Mouse (Mus musculus) liver, embryonic 12.5 days (tissue): ENCODE measurements around the gene Ttc16. TPM values are rescaled to one million over a fixed set of nuclear protein-coding genes. Genes with fewer than 3 reads are reported as not detected.
A peak's percentile ranks its signal among the peaks of the same experiment; 100 is the strongest.

ENCODE experiments used
- ATAC-seq: fragments of 200-750 bp; cut with Nextera tagmentation; 2 replicates; pipeline ENCODE4 v1.8.0; 2017; ENCODE audit warnings: moderate number of reproducible peaks, mild to moderate bottlenecking, moderate library complexity
- H3K27ac ChIP-seq: fragments of 300-500 bp; sonication (generic); 2 replicates; pipeline ENCODE4 v1.5.1; 2016; ENCODE audit warnings: mild to moderate bottlenecking
- H3K27me3 ChIP-seq: fragments of 300-500 bp; sonication (generic); replicated peaks from 2 replicates; pipeline ENCODE4 v1.6.1; 2016; ENCODE audit warnings: mild to moderate bottlenecking, moderate library complexity
- H3K36me3 ChIP-seq: fragments of 300-500 bp; sonication (generic); 2 replicates; pipeline ENCODE4 v1.6.1; 2016; ENCODE audit warnings: mild to moderate bottlenecking, moderate library complexity
- H3K4me1 ChIP-seq: fragments of 300-500 bp; sonication (generic); 2 replicates; pipeline ENCODE4 v1.6.1; 2016
- H3K4me2 ChIP-seq: fragments of 300-500 bp; sonication (generic); 2 replicates; pipeline ENCODE4 v1.6.1; 2016; ENCODE audit warnings: mild to moderate bottlenecking, moderate library complexity
- H3K4me3 ChIP-seq: fragments of 300-500 bp; sonication (generic); 2 replicates; pipeline ENCODE4 v1.5.1; 2016; ENCODE audit warnings: mild to moderate bottlenecking, moderate library complexity
- H3K9ac ChIP-seq: fragments of 300-500 bp; sonication (generic); 2 replicates; pipeline ENCODE4 v1.6.1; 2016; ENCODE audit warnings: mild to moderate bottlenecking, moderate library complexity
- H3K9me3 ChIP-seq: fragments of 300-500 bp; sonication (generic); replicated peaks from 2 replicates; pipeline ENCODE4 v1.6.1; 2016; ENCODE audit warnings: mild to moderate bottlenecking, moderate library complexity
- WGBS: fragments of 180-500 bp; shearing (Covaris S2); methylation state at CpG from one replicate; pipeline ENCODE4 v1.1.7; 2016; ENCODE audit not compliant: insufficient replicate concordance; 5-methylcytosine and 5-hydroxymethylcytosine counted together
- polyA plus RNA-seq: library from polyadenylated mRNA; unstranded; fragments of >200 nt; fragmentation: Nextera tagmentation; extraction: Ambion mirVana; gene quantifications from 2 replicates; pipeline ENCODE4 v1.2.1, GENCODE M21; 2016

Ttc16 gene
- polyA plus RNA-seq, 1 experiment from 2014 or later: 0.26 TPM

DNA sequence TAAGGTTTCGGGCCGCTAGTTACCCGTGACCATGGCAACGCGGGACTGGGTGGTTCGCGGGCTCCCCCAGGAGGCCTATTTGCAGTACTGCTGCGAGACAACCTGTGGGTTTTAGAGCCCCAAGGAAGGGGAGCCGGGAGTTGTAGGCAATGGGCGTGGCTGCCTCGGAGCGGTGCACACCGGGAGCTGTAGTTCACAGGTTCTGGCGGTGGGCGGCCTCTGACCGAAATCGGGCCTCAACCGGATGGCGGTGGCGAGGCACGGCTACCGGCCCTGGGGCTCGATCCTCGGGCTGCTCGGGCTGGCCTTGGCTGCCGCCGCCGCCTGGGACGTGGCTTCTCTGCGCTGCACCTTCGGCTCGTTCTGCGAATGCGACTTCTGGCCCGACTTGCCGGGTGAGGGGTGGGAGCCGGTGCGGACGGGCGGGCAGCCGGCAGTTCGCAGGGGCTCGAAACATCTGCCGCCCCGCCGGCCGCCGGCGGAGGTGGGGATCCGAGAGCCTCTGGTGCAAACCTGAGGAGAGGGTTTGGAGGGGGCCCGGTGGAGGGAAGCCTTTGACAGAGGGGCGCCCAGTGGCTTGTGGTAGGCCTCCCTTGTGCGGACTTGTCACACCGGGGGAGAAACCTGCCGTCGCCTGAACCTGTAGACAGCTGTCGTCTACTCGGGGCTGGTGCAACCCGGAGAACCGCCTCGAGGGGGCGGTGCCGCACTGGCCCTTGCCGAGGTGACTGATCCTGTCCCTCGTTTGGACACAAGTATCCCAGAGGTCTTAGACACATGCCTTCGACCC, 18.2 kb downstream of the Ttc16 start, which contains the start of gene Tor2a:
Tor2a (plus strand) TSS at position 179 of the 790 bp plus-strand sequence.
- WGBS: under 1% methylated on average over 66 of the region's 66 CpGs
- peaks cover 49% of the 10 kb centered on the region for H3K36me3 ChIP-seq
- peak within 1 kb of the TSS; percentile 85 for H3K27ac ChIP-seq
- peak within 1 kb of the TSS; percentile 91 for H3K9ac ChIP-seq
- H3K9me3 ChIP-seq: no peaks in the 10 kb centered on the region
- peak within 1 kb of the TSS; percentile 99 for H3K4me2 ChIP-seq
- ATAC-seq: peak; percentile 91
- H3K4me3 ChIP-seq: peak within 1 kb of the TSS; percentile 79
- H3K4me1 ChIP-seq: peaks cover 19% of the 10 kb centered on the region
- no peaks in the 10 kb centered on the region for H3K27me3 ChIP-seq

DNA sequence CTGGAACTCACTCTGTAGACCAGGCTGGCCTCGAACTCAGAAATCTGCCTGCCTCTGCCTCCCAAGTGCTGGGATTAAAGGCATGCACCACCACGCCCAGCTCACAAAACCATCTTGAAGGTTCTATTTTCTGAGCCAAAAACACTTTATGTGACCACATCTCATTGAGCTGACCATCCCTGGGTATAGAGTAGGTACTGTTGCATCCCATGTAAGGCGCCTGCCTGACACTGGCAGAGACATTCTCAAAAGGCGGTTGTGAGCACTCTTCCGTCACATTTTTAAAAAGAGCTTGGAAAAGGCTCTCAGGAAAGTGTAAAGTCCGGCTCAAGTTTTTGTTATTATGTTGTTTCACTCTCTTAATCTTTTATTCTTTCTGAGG, 18.8 kb downstream of the Ttc16 start:
- peaks cover 19% of the 10 kb centered on the region for H3K4me1 ChIP-seq
- H3K36me3 ChIP-seq: peaks cover 44% of the 10 kb centered on the region
- no peaks in the 10 kb centered on the region for H3K27me3 ChIP-seq
- H3K9ac ChIP-seq: no peak overlapping the region
- H3K4me3 ChIP-seq: no peak overlapping the region; the same call in 1 of the 2 replicates
- H3K4me2 ChIP-seq: peak overlapping the region; percentile 99
- WGBS: 37% methylated on average over 6 of the region's 6 CpGs
- ATAC-seq: no peak; the same call in 1 of the 2 replicates
- no peak overlapping the region for H3K27ac ChIP-seq
- no peaks in the 10 kb centered on the region for H3K9me3 ChIP-seq

DNA sequence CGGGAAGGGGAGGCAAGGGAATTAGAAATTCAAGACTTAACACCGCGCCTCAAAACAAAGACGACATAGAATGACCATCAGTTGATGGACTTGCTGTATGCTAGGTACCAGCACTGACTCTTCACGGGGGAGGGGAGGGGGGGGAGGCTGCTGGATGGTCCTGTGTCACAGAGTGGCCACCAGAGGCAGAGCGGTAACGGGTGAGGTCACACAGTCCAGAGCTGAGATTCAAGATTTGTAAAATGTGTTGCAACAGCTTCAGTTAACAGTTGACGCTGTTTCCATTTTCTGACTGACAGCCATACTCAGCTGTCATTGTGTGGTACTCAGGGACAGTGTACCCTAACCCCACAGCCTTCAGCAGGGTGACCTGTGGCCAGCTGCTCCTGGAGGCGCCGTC, 23.3 kb downstream of the Ttc16 start:
- H3K9ac ChIP-seq: no peak overlapping the region
- no peak for ATAC-seq
- H3K27me3 ChIP-seq: no peaks in the 10 kb centered on the region
- H3K4me2 ChIP-seq: no peak overlapping the region
- no peaks in the 10 kb centered on the region for H3K9me3 ChIP-seq
- no peak overlapping the region for H3K27ac ChIP-seq
- H3K4me1 ChIP-seq: peaks cover 4% of the 10 kb centered on the region; the same call in 1 of the 2 replicates
- WGBS: 65% methylated on average over 10 of the region's 10 CpGs
- H3K4me3 ChIP-seq: no peak overlapping the region
- H3K36me3 ChIP-seq: peaks cover 31% of the 10 kb centered on the region

DNA sequence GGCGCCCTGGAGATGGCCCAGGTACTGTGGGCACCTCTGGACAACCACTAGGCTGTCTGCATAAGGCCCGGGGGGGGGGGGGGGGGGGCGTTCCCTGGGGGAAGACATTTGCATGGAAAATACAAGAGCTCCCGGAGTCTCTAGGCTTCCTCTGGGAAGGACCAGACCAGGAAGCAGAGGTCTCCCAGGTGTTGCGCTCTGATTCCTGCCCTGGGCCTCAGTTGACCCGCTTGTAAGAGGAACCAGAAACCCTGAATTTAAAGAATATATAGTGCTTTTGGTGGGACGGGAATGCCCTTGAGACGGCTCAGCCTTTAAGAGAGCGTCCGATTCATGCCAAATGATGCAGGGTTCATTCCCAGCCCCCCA, 23.8 kb downstream of the Ttc16 start:
- H3K4me1 ChIP-seq: peaks cover 1% of the 10 kb centered on the region; the same call in 1 of the 2 replicates
- H3K4me3 ChIP-seq: peak overlapping the region; percentile 2; the same call in 1 of the 2 replicates
- H3K36me3 ChIP-seq: peaks cover 34% of the 10 kb centered on the region
- no peaks in the 10 kb centered on the region for H3K27me3 ChIP-seq
- H3K27ac ChIP-seq: no peak overlapping the region
- ATAC-seq: no peak
- H3K9me3 ChIP-seq: no peaks in the 10 kb centered on the region
- H3K4me2 ChIP-seq: peak overlapping the region; percentile 29
- no peak overlapping the region for H3K9ac ChIP-seq
- WGBS: 69% methylated on average over 9 of the region's 10 CpGs

DNA sequence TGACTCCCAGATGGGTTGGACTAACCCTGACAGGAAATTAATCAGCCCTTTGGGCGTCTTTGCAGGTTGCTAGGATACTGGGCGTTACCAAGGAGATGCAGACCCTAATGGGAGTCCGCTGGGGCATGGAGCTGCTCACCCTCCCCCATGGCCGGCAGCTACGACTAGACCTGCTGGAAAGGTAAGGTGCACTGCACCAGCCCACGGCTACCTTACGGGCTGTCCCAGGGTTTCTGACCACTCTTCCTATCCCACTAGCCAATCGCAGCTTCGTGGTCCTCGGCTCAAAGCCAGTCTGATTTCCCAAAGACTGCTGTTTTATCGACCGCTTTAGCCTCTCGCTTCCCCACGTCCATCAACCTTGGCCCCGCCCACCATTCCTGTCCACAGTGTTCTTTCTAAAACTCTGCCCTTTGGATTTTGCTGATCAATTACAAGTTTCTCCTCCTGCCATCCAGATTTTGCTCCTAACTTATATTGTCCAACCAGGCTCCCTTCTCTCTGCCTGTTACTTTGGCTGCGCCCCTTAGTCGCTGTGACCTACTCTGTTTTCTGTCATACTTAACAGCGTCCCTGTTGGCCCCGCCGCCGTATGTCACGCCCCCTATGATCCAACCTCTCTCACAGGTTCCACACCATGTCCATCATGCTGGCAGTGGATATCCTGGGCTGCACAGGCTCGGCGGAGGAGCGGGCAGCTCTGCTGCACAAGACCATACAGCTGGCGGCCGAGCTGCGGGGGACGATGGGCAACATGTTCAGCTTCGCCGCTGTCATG, 24.4 kb downstream of the Ttc16 start:
- H3K27me3 ChIP-seq: no peaks in the 10 kb centered on the region
- H3K9me3 ChIP-seq: no peaks in the 10 kb centered on the region
- H3K9ac ChIP-seq: no peak overlapping the region
- 61% methylated on average over 31 of the region's 31 CpGs for WGBS
- no peak overlapping the region for H3K27ac ChIP-seq
- H3K4me2 ChIP-seq: peak overlapping the region; percentile 29
- no peaks in the 10 kb centered on the region for H3K4me1 ChIP-seq
- peak overlapping the region; percentile 2; the same call in 1 of the 2 replicates for H3K4me3 ChIP-seq
- peak; percentile 56 for ATAC-seq
- peaks cover 38% of the 10 kb centered on the region for H3K36me3 ChIP-seq

DNA sequence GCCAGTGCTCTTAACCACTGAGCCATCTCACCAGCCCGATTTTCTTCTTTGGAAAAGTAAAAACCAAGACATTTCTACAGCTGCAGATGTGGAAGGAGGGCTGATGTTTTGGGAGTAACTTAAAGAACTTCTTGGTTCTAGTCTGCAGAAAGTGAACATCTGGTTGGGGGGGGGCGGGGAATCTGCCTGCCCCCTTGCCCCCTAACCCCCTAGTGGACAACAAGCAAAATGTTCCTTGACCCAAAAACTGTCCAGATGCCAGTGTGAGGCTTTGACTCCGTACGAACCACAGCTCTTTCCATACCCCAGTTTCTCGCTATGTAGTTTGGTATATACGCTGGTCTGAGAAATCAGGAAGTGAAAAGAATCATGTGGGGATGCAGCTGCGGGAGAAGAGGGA, 25.2 kb downstream of the Ttc16 start:
- Histone ChIP-seq H3K4me2 (no peak overlapping the region), H3K9ac (no peak overlapping the region), H3K27me3 (0 out of 2 replicates have a peak, but pooled peaks cover 3% of the 10 kb centered on the region), H3K9me3 (no peaks in the 10 kb centered on the region), H3K4me3 (no peak overlapping the region), H3K27ac (no peak overlapping the region), H3K4me1 (no peaks in the 10 kb centered on the region), H3K36me3 (peaks cover 46% of the 10 kb centered on the region)
- no peak for ATAC-seq
- WGBS: 63% methylated on average over 7 of the region's 7 CpGs

DNA sequence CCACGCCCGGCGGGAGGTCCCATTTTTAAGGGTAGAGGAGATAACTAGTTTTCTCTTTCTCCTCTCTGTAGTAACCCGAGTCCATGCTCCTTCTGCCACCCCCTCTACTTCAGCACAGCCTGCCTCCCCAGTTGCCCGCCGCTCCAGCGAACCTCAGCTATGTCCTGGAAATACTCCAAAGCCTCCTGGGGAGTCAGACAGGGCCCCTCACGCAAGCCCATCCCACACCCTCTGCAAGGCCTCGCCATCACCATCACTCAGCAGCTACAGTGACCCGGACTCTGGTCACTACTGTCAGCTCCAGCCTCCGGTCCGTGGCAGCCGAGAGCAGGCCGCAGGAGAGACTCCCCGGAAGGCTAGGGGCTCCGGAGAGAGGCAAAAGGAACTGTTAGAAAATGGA, 26.4 kb downstream of the Ttc16 start:
- Histone ChIP-seq H3K4me1 (no peaks in the 10 kb centered on the region), H3K27me3 (0 out of 2 replicates have a peak, but pooled peaks cover 3% of the 10 kb centered on the region), H3K27ac (no peak overlapping the region), H3K9ac (no peak overlapping the region), H3K4me3 (no peak overlapping the region), H3K4me2 (no peak overlapping the region), H3K9me3 (no peaks in the 10 kb centered on the region), H3K36me3 (peaks cover 38% of the 10 kb centered on the region)
- WGBS: 79% methylated on average over 16 of the region's 16 CpGs
- no peak for ATAC-seq

DNA sequence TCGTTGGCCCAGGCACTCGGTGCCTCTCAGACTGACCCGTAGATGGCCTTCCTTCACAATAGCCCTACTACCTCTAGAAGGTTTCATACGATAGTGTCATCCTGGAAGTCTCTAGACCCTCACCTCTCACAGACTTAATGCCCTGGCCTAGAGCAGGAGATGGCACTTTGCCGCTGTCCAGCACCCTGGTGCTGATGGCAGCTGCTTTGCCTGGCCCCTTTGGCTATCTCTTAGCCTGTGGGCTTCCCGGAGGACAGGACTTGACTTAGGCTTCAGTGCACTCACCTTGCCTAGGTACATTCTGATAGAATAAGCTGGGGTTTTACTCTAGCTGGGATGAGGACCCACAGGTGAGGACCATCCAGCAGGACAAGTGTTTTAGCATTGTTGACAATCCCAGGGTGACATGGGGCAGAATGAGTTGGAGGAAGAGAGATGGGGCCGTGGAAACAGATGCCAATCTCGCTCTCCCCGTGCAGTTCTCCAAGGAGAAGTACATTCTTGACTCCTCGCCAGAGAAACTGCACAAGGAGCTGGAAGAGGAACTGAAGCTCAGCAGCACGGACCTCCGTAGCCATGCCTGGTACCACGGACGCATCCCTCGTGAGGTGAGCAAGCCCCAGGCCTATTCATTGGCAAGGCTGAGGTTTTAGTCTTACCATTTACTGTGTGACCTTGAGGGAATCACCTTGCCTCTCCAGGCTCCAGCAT, 31.0 kb downstream of the Ttc16 start:
- Histone ChIP-seq H3K4me2 (no peak overlapping the region), H3K27ac (no peak overlapping the region), H3K36me3 (peaks cover 25% of the 10 kb centered on the region), H3K27me3 (peaks cover 36% of the 10 kb centered on the region), H3K9me3 (no peaks in the 10 kb centered on the region), H3K4me3 (no peak overlapping the region), H3K9ac (no peak overlapping the region), H3K4me1 (peaks cover 11% of the 10 kb centered on the region)
- no peak for ATAC-seq
- WGBS: 62% methylated on average over 15 of the region's 15 CpGs

DNA sequence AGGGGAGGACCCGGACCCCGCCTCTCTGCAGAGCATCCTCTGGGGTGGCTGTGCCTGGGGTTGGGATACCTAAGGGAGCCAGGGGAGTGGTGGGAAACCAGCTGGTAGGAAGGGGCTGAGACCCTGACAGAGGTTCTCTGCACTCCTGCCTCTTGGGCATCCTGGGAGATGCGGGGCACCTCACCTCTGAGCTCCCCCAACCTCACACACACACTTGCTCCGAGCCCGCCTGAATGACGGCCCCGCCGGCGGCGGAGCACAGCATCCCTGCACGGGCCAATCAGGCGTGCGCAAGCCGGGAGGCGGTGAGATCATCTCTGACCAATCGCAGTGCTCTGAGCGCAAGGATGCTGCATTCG, 33.3 kb downstream of the Ttc16 start:
- Histone ChIP-seq H3K9me3 (no peaks in the 10 kb centered on the region), H3K36me3 (peaks cover 17% of the 10 kb centered on the region), H3K27ac (no peak overlapping the region), H3K4me1 (peaks cover 11% of the 10 kb centered on the region), H3K4me2 (0 out of 2 replicates have a peak overlapping the region, but pooled peaks have one; percentile 69), H3K27me3 (peaks cover 36% of the 10 kb centered on the region), H3K9ac (no peak overlapping the region), H3K4me3 (no peak overlapping the region)
- no peak for ATAC-seq
- WGBS: 68% methylated on average over 18 of the region's 18 CpGs

DNA sequence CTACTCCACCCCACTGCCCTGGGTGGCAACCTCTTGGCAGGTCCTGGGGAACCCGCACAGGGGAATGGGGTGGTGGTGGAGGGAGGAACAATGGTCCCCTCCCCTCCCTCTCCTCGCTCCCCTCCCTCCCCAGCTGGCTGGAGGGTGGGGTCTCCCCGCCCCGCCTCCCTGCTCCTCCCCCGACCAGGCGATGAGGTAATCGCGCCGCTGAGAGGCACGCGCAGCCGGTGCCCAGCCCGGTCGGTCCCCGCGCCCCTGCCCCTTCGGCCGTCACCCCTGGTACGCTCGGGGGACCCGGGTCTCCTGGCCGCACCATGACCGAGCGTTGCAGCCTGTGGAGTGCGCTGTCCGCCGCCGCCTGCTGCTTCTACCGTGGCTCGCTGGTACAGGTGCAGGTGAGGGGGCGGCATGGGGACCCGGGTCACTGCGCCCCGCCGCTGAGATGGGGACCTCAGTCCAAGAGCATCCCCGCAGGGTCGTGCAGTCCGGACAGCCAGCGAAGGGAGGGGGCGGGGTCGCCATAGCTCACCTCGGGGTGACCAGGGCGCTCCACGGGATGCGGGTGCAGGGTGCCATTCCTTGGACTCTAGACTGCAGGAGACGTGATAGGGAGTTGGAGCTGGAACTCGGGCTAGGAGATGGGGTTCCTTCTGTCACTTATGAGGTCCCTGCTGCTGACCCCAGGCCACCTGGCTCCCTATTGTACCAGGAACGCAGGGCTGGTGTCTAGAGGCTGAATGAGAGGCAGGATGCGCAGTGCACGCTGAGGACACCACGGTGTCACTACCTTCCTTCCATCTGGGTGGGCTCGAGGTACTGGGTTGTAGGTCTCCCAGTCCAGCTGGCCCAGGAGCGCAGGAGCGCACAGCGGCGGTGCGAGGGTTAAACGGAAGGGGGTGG, 33.9 kb downstream of the Ttc16 start:
- peak overlapping the region; percentile 69 for H3K4me2 ChIP-seq
- no peaks in the 10 kb centered on the region for H3K9me3 ChIP-seq
- H3K27me3 ChIP-seq: peaks cover 36% of the 10 kb centered on the region
- no peak overlapping the region; the same call in 1 of the 2 replicates for H3K9ac ChIP-seq
- peaks cover 15% of the 10 kb centered on the region for H3K4me1 ChIP-seq
- H3K36me3 ChIP-seq: peaks cover 14% of the 10 kb centered on the region
- whole genome bisulfite sequencing: 20% methylated on average over 55 of the region's 58 CpGs
- H3K4me3 ChIP-seq: peak overlapping the region; percentile 39
- ATAC-seq: 0 out of 2 replicates have a peak, but pooled peaks have one; percentile 13
- H3K27ac ChIP-seq: no peak overlapping the region

DNA sequence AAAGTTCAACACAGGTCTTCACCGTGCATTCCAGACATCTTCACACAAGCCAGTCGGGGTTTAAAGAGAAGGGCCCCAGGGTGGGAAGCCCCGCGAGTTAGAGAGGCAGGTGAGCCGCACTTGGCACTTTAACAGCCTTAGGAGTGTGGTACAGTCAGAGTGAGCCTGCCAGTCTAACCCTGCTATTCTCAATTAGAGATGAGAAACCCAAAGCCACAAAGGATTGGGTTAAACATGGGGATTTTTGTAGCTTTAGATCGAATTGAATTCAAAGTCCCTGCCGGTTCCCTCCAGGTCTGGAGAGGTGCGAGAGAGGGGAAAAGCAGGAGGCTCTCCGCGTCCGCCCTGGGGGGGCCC, 34.5 kb downstream of the Ttc16 start, which contains the start of gene 6330409D20Rik:
6330409D20Rik (minus strand) TSS at position 101 of the 357 bp plus-strand sequence.
- no peak within 1 kb of the TSS; the same call in 1 of the 2 replicates for H3K9ac ChIP-seq
- peak within 1 kb of the TSS; percentile 39 for H3K4me3 ChIP-seq
- H3K36me3 ChIP-seq: peaks cover 8% of the 10 kb centered on the region
- peaks cover 22% of the 10 kb centered on the region for H3K4me1 ChIP-seq
- H3K27ac ChIP-seq: no peak within 1 kb of the TSS
- peak within 1 kb of the TSS; percentile 69 for H3K4me2 ChIP-seq
- ATAC-seq: no peak
- WGBS: 28% methylated on average over 11 of the region's 11 CpGs
- no peaks in the 10 kb centered on the region for H3K9me3 ChIP-seq
- peaks cover 36% of the 10 kb centered on the region for H3K27me3 ChIP-seq
